ENCODE assay signal across 9 mouse cellular contexts in the genomic region with DNA sequence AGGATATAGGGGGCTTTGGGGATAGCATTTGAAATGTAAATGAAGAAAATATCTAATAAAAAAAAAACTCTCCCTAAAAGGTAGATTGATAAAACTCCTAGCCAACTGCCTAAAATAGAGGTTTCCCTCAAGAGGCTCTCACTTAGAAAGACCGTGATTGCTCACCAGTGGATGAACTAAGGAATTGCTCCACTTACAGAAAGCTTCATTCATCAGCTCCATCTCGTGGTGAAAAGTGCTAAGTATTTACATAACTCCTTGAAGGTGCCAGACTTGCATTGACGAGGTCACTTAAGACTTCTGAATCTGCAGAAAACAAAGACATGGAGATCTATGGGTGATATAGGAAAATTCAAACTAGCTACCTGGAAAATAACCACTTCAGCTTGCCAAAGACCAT. TPM values are rescaled to one million over a fixed set of nuclear protein-coding genes. Genes with fewer than 3 reads are reported as not detected.
A peak's percentile ranks its signal among the peaks of the same experiment; 100 is the strongest.
DNase-seq lines count a peak whose midpoint lies in the region.
"Had no signal": no experiment of that assay in that cellular context is flagged by ENCODE, and none has a peak within 500 bp of the region (broad histone marks: within the 10 kb centered on the region; RNA-seq: fewer than 3 reads in every experiment).

No protein-coding gene starts in this region.

- intact Hi-C loops in heart, postnatal 25 days (cut with DNase I), result no loop called here

- peak; percentile 34 for DNase-seq in embryo, embryonic 10 days (ENCODE audit: low spot score)
- DNase-seq in embryo, embryonic 9.5 days (ENCODE audit: extremely low spot score), result no peak
- peak; percentile 7 to 18 for DNase-seq in layer of hippocampus, adult 8-10 months (ENCODE audit: low spot score in 2 of 2)
- no peak for DNase-seq in layer of hippocampus, postnatal 25 days (ENCODE audit: extremely low spot score in 1 of 2, low spot score in 1 of 2)
- DNase-seq in 416B (ENCODE audit: low read depth), result peak; percentile 63
- DNase-seq in embryo, embryonic 10.5 days (ENCODE audit: low spot score), result peak; percentile 6
- no peak for DNase-seq in spleen, postnatal 36 days (ENCODE audit: low spot score in 2 of 2)
- DNase-seq in heart, postnatal 25 days (ENCODE audit: low spot score), result no peak

RNA-seq across cellular contexts. Expression of gene Tas2r144, which starts 17.4 kb away (rescaled TPM):
- total RNA-seq in layer of hippocampus, adult 8-10 months (2022), result not detected
- total RNA-seq in layer of hippocampus, postnatal 25 days (2021), result not detected
- total RNA-seq in heart, postnatal 25 days (2021), result not detected
- total RNA-seq: gastrocnemius, adult 8-10 months had no signal

RNA-seq across cellular contexts. Expression of gene Gstk1, which starts 48.0 kb away (rescaled TPM):
- total RNA-seq in layer of hippocampus, adult 8-10 months (2022), result 10 to 100 TPM in 2 of 4 experiments, 1 to 10 TPM in 2; 7.5 to 12.2 (median 10.3) TPM
- total RNA-seq in layer of hippocampus, postnatal 25 days (2021), result 10 to 100 TPM; 10.2 to 13.7 TPM
- 100 to 1,000 TPM; 119 to 129 TPM for total RNA-seq in heart, postnatal 25 days (2021)

RNA-seq across cellular contexts. Expression of gene Tas2r139, which starts 57.0 kb away (rescaled TPM):
- not detected for total RNA-seq in layer of hippocampus, adult 8-10 months (2022)
- total RNA-seq in layer of hippocampus, postnatal 25 days (2021), result not detected
- total RNA-seq in heart, postnatal 25 days (2021), result not detected
- total RNA-seq: gastrocnemius, adult 8-10 months had no signal

Comparison
In these comparisons a context has a peak if more than half of its experiments do, and no peak if none do; other contexts are left out.
1. DNase-seq: peak in embryo, embryonic 10 days (single experiment), layer of hippocampus, adult 8-10 months (2 of 2), 416B (single experiment) and embryo, embryonic 10.5 days (single experiment); none in embryo, embryonic 9.5 days (single experiment), layer of hippocampus, postnatal 25 days (0 of 2), spleen, postnatal 36 days (0 of 2) and heart, postnatal 25 days (single experiment).
2. RNA of gene Gstk1, which starts 48.0 kb away (total RNA-seq): 119 to 129 TPM in heart, postnatal 25 days; 10.2 to 13.7 TPM in layer of hippocampus, postnatal 25 days and 7.5 to 12.2 TPM in layer of hippocampus, adult 8-10 months; every median in the first group is over 4 times any median in the second.